Mouse (Mus musculus) liver, embryonic 13.5 days (tissue): ENCODE data around the gene Tnp2. TPM values are rescaled to one million over a fixed set of nuclear protein-coding genes. Genes with fewer than 3 reads are reported as not detected.

Experiments used
- polyA plus RNA-seq: library from polyadenylated mRNA; unstranded; fragments of >200 nt; fragmentation: Nextera tagmentation; extraction: Ambion mirVana; gene quantifications from 2 replicates; pipeline ENCODE4 v1.2.1, GENCODE M21; 2015

The Tnp2 gene
- polyA plus RNA-seq, 1 experiment from 2014 or later, result not detected

Other genes with a start within 250 kb of the Tnp2 start
- 3.0 and 3.5 TPM in 2 replicates for gene Dexi, start 245.6 kb downstream of the Tnp2 start, polyA plus RNA-seq
- gene Clec16a, start 243.3 kb downstream of the Tnp2 start, polyA plus RNA-seq, result 12.8 and 14.1 TPM in 2 replicates
- gene Socs1, start 3.1 kb downstream of the Tnp2 start, polyA plus RNA-seq, result 1.2 and 1.3 TPM in 2 replicates
- not detected in 2 replicates for gene Prm3, start 2.3 kb upstream of the Tnp2 start, polyA plus RNA-seq
- gene Prm2, start 7.5 kb upstream of the Tnp2 start, polyA plus RNA-seq, result not detected in 2 replicates
- not detected in 2 replicates for gene Prm1, start 17.2 kb upstream of the Tnp2 start, polyA plus RNA-seq
- not detected in 2 replicates for gene Gm11172, start 24.3 kb upstream of the Tnp2 start, polyA plus RNA-seq
- gene Rmi2, start 46.4 kb upstream of the Tnp2 start, polyA plus RNA-seq, result 2.1 and 2.3 TPM in 2 replicates